8 mouse cellular contexts compared by ENCODE assay signal in genomic region chr15:82416797-82417789, GRCm38 (mm10). TPM values are rescaled to one million over a fixed set of nuclear protein-coding genes. Genes with fewer than 3 reads are reported as not detected.
DNase-seq lines count a peak whose midpoint lies in the region; ATAC-seq lines count a peak whose summit lies in the region.

No protein-coding gene starts in this region.

- no peaks in the 10 kb centered on the region for H3K9me3 ChIP-seq in intestine, embryonic 16.5 days (ENCODE audit: control insufficient read depth, low read length)
- H3K9me3 ChIP-seq in midbrain, embryonic 10.5 days (replicated peaks), result no peaks in the 10 kb centered on the region

- WGBS in intestine, embryonic 16.5 days, result 34% methylated on average over 16 of the region's 16 CpGs
- WGBS in midbrain, embryonic 10.5 days, result 21% methylated on average over 16 of the region's 16 CpGs

- peak; percentile 92 for ATAC-seq in intestine, embryonic 16.5 days

- no peaks in the 10 kb centered on the region for H3K36me3 ChIP-seq in intestine, embryonic 16.5 days (ENCODE audit: control insufficient read depth, insufficient read depth, low read length)
- no peaks in the 10 kb centered on the region for H3K36me3 ChIP-seq in midbrain, embryonic 10.5 days

- peak overlapping the region; percentile 61; the same call in 1 of the 2 replicates for H3K9ac ChIP-seq in intestine, embryonic 16.5 days (ENCODE audit: low read depth, low read length)

- peak overlapping the region; percentile 32 for H3K4me2 ChIP-seq in intestine, embryonic 16.5 days (ENCODE audit: low read depth, low read length)

- intact Hi-C loops in left cerebral cortex, postnatal 25 days (cut with DNase I), result loop anchor here (1.0 to 10.0 kb wide), 4 partner anchors 39 to 151 kb away; partner anchors contain the start of genes Ndufa6 and Wbp2nl

- peak; percentile 91 for DNase-seq in adrenal gland, adult 2 months
- peak; percentile 41 for DNase-seq in embryo, embryonic 11.5 days (ENCODE audit: low read depth, low spot score)
- DNase-seq in gastrocnemius, postnatal 4 days (ENCODE audit: low spot score in 2 of 2), result peak; percentile 67 to 83
- peak; percentile 78 to 86 for DNase-seq in left cerebral cortex, postnatal 25 days (ENCODE audit: low spot score in 2 of 2)
- DNase-seq in midbrain, embryonic 10.5 days (ENCODE audit: low spot score), result peak; percentile 75
- peak; percentile 72 to 79 for DNase-seq in right cerebral cortex, postnatal 36 days (ENCODE audit: low spot score in 2 of 2)
- DNase-seq in urinary bladder, postnatal 4 days (ENCODE audit: low spot score in 2 of 2), result peak; percentile 75 to 84

- H3K27me3 ChIP-seq in intestine, embryonic 16.5 days (replicated peaks; ENCODE audit: control insufficient read depth, insufficient read depth, low read length), result no peaks in the 10 kb centered on the region
- H3K27me3 ChIP-seq in midbrain, embryonic 10.5 days (ENCODE audit: low read depth, poor library complexity, severe bottlenecking), result no peaks in the 10 kb centered on the region

- H3K4me1 ChIP-seq in intestine, embryonic 16.5 days (ENCODE audit: control insufficient read depth, insufficient read depth, low read length), result no peaks in the 10 kb centered on the region; the same call in none of the 2 replicates
- peaks cover 11% of the 10 kb centered on the region for H3K4me1 ChIP-seq in midbrain, embryonic 10.5 days

- H3K27ac ChIP-seq in intestine, embryonic 16.5 days (ENCODE audit: low read length), result no peak overlapping the region
- H3K27ac ChIP-seq in midbrain, embryonic 10.5 days (replicated peaks), result peak overlapping the region; percentile 69

- no peak overlapping the region for H3K4me3 ChIP-seq in intestine, embryonic 16.5 days (ENCODE audit: low read length)
- H3K4me3 ChIP-seq in midbrain, embryonic 10.5 days, result peak overlapping the region; percentile 38

RNA-seq across cellular contexts. Expression of gene Cyp2d10, which starts 10.1 kb away (rescaled TPM):
- total RNA-seq in adrenal gland, adult 2 months (2021), result 1 to 10 TPM in 1 of 2 experiments, not detected in 1; 1.5 TPM
- polyA plus RNA-seq in adrenal gland, adult 2 months (2012; rRNA removed), result 0.73 TPM in 1 of 2 replicates, not detected in the other
- under 1 TPM in 1 of 2 experiments, not detected in 1; 0.86 TPM for total RNA-seq in gastrocnemius, postnatal 4 days (2021)
- polyA plus RNA-seq in intestine, embryonic 16.5 days (2015; fragmentation: Nextera tagmentation; extraction: Ambion mirVana), result 0.67 and 1.8 TPM in 2 replicates
- not detected for total RNA-seq in left cerebral cortex, postnatal 25 days (2021)
- polyA plus RNA-seq in midbrain, embryonic 10.5 days (2016; fragmentation: Nextera tagmentation; extraction: Ambion mirVana), result not detected in 2 replicates

RNA-seq across cellular contexts. Expression of gene Cyp2d9, which starts 16.1 kb away (rescaled TPM):
- total RNA-seq in adrenal gland, adult 2 months (2021), result under 1 TPM; 0.69 to 0.78 TPM
- not detected in 2 replicates for polyA plus RNA-seq in adrenal gland, adult 2 months (2012; rRNA removed)
- total RNA-seq in gastrocnemius, postnatal 4 days (2021), result under 1 TPM in 1 of 2 experiments, not detected in 1; 0.23 TPM
- polyA plus RNA-seq in intestine, embryonic 16.5 days (2015; fragmentation: Nextera tagmentation; extraction: Ambion mirVana), result 0.10 and 0.31 TPM in 2 replicates
- not detected for total RNA-seq in left cerebral cortex, postnatal 25 days (2021)
- not detected in 2 replicates for polyA plus RNA-seq in midbrain, embryonic 10.5 days (2016; fragmentation: Nextera tagmentation; extraction: Ambion mirVana)

RNA-seq across cellular contexts. Expression of gene Cyp2d11, which starts 23.3 kb away (rescaled TPM):
- total RNA-seq in adrenal gland, adult 2 months (2021), result under 1 TPM in 1 of 2 experiments, not detected in 1; 0.21 TPM
- polyA plus RNA-seq in adrenal gland, adult 2 months (2012; rRNA removed), result not detected in 2 replicates
- total RNA-seq in gastrocnemius, postnatal 4 days (2021), result under 1 TPM in 1 of 2 experiments, not detected in 1; 0.21 TPM
- polyA plus RNA-seq in intestine, embryonic 16.5 days (2015; fragmentation: Nextera tagmentation; extraction: Ambion mirVana), result not detected in 2 replicates
- under 1 TPM in 1 of 2 experiments, not detected in 1; 0.53 TPM for total RNA-seq in left cerebral cortex, postnatal 25 days (2021)
- polyA plus RNA-seq in midbrain, embryonic 10.5 days (2016; fragmentation: Nextera tagmentation; extraction: Ambion mirVana), result not detected in 2 replicates

RNA-seq across cellular contexts. Expression of gene Cyp2d22, which starts 37.0 kb away (rescaled TPM):
- 10 to 100 TPM; 37.9 to 39.6 TPM for total RNA-seq in adrenal gland, adult 2 months (2021)
- polyA plus RNA-seq in adrenal gland, adult 2 months (2012; rRNA removed), result 51.0 and 66.2 TPM in 2 replicates
- 10 to 100 TPM; 17.3 to 17.9 TPM for total RNA-seq in gastrocnemius, postnatal 4 days (2021)
- 14.1 and 14.9 TPM in 2 replicates for polyA plus RNA-seq in intestine, embryonic 16.5 days (2015; fragmentation: Nextera tagmentation; extraction: Ambion mirVana)
- total RNA-seq in left cerebral cortex, postnatal 25 days (2021), result 10 to 100 TPM; 34.4 TPM
- 2.8 and 4.5 TPM in 2 replicates for polyA plus RNA-seq in midbrain, embryonic 10.5 days (2016; fragmentation: Nextera tagmentation; extraction: Ambion mirVana)

Comparison
In these comparisons a context has a peak if more than half of its experiments do, and no peak if none do; other contexts are left out.
1. DNase-seq: peak in every context shown above with its lines; median percentile 91 in adrenal gland, adult 2 months; 82 in left cerebral cortex, postnatal 25 days; 80 in urinary bladder, postnatal 4 days; 76 in right cerebral cortex, postnatal 36 days; 75 in gastrocnemius, postnatal 4 days; 75 in midbrain, embryonic 10.5 days; 41 in embryo, embryonic 11.5 days.